Mouse (Mus musculus): Measurements from ENCODE around the gene Ttc17. TPM values are rescaled to one million over a fixed set of nuclear protein-coding genes. Genes with fewer than 3 reads are reported as not detected.

The Ttc17 gene
- polyA plus RNA-seq, 1 experiment from 2014 or later: 21.1 TPM

DNA sequence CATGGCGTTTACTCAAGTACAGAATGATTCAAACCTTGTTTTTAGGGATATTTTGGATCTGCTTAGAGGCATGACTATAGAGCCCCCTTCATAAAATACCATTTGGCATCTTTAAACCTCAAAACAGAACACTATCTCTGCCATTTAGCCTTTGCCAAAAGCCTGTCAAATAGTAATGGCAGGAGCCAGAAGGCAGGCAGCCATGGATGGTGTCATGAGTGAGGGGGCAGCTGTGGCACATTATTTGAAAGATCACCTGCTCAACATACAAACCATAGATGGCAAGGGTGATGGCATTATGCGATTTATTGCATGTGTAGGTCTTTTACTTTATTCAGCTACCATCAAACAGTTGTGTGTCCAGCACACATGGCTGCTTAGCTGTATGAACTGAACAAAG lies 73.4 kb downstream of the Ttc17 start:
- Histone ChIP-seq H3K9me3 (no peaks in the 10 kb centered on the region), H3K4me3 (no peak overlapping the region), H3K4me1 (replicated peaks) (no peaks in the 10 kb centered on the region), H3K27me3 (no peaks in the 10 kb centered on the region), H3K27ac (replicated peaks) (no peak overlapping the region), H3K4me2 (no peak overlapping the region), H3K36me3 (peaks cover 91% of the 10 kb centered on the region), H3K9ac (no peak overlapping the region)
- 93% methylated on average over 2 of the region's 2 CpGs for WGBS
- no peak for ATAC-seq (ENCODE audit: low read depth)

GRCm38 (mm10) chr2:94329336-94329735 lies 77.2 kb downstream of the Ttc17 start:
- WGBS: 95% methylated on average over 13 of the region's 13 CpGs
- peaks cover 90% of the 10 kb centered on the region for H3K36me3 ChIP-seq

DNA sequence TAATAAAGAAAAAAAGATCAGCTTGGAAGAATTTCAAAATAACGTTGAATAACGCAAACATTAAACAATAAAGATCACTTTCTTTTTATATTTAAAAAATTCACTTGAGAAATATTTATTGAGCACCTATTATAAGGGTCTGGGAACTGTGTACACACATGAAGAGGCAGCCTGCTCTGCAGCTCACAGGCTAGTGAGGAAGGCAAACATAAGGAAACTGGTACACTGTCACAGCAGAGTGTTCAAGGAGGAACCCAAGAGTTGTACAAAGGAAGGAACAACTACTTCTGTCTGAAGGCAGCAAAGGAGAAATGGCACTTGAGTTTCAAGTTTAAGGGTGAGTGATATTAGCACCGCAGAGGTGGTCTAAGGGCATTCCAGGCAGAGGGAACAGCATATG lies 78.7 kb downstream of the Ttc17 start:
- H3K4me1 ChIP-seq (replicated peaks): no peaks in the 10 kb centered on the region
- H3K27ac ChIP-seq (replicated peaks): no peak overlapping the region
- H3K9ac ChIP-seq: no peak overlapping the region
- ATAC-seq (ENCODE audit: low read depth): no peak
- H3K27me3 ChIP-seq: no peaks in the 10 kb centered on the region
- 99% methylated on average over 3 of the region's 3 CpGs for WGBS
- peaks cover 95% of the 10 kb centered on the region for H3K36me3 ChIP-seq
- no peak overlapping the region for H3K4me3 ChIP-seq
- H3K9me3 ChIP-seq: no peaks in the 10 kb centered on the region
- no peak overlapping the region for H3K4me2 ChIP-seq

More at GRCm38 (mm10) chr2:94329336-94329735, 77.2 kb downstream of the Ttc17 start:
- H3K4me1 ChIP-seq (replicated peaks): no peaks in the 10 kb centered on the region
- no peak overlapping the region for H3K4me2 ChIP-seq
- no peak overlapping the region for H3K9ac ChIP-seq
- no peaks in the 10 kb centered on the region for H3K9me3 ChIP-seq
- no peaks in the 10 kb centered on the region for H3K27me3 ChIP-seq
- no peak overlapping the region for H3K27ac ChIP-seq (replicated peaks)
- ATAC-seq (ENCODE audit: low read depth): no peak
- no peak overlapping the region for H3K4me3 ChIP-seq

DNA sequence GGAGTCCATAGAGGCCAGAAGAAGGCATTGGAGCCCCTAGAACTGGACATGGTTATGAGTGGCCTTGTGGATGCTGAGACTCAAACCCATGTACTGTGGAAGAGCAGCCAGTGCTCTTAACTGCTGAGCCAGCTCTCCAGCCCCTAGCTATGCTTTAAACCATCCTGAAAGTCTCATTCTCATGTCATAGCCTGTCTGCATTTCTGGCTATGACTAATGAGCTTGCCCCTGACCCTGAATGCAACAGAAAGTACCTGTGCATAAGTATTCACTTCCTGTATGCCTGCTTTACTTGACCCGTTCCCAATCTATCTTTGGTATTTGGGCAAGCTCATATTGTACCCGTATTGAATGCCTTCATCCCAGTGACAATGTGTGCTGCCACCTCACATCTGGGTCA lies 86.7 kb downstream of the Ttc17 start:
- whole genome bisulfite sequencing: 84% methylated on average over 2 of the region's 2 CpGs
- no peak overlapping the region for H3K9ac ChIP-seq
- no peak for ATAC-seq (ENCODE audit: low read depth)
- H3K4me1 ChIP-seq (replicated peaks): no peaks in the 10 kb centered on the region
- peaks cover 81% of the 10 kb centered on the region for H3K36me3 ChIP-seq
- H3K4me3 ChIP-seq: no peak overlapping the region
- no peak overlapping the region for H3K27ac ChIP-seq (replicated peaks)
- no peaks in the 10 kb centered on the region for H3K9me3 ChIP-seq
- no peaks in the 10 kb centered on the region for H3K27me3 ChIP-seq
- H3K4me2 ChIP-seq: no peak overlapping the region

- H3K27ac ChIP-seq (replicated peaks): no peak overlapping the region
- H3K36me3 ChIP-seq: peaks cover 79% of the 10 kb centered on the region
- 70% methylated on average over 5 of the region's 5 CpGs for whole genome bisulfite sequencing
- no peaks in the 10 kb centered on the region for H3K4me1 ChIP-seq (replicated peaks)
- no peak overlapping the region for H3K4me3 ChIP-seq
- no peaks in the 10 kb centered on the region for H3K9me3 ChIP-seq
- H3K9ac ChIP-seq: no peak overlapping the region
- ATAC-seq (ENCODE audit: low read depth): no peak
- H3K27me3 ChIP-seq: no peaks in the 10 kb centered on the region
- no peak overlapping the region for H3K4me2 ChIP-seq
These were observed 90.0 kb downstream of the Ttc17 start for GRCm38 (mm10) chr2:94316526-94316925.

GRCm38 (mm10) chr2:94303984-94304383 lies 102.5 kb downstream of the Ttc17 start:
- H3K27ac ChIP-seq (replicated peaks): no peak overlapping the region
- no peaks in the 10 kb centered on the region for H3K27me3 ChIP-seq
- peaks cover 67% of the 10 kb centered on the region for H3K36me3 ChIP-seq
- no peak for ATAC-seq (ENCODE audit: low read depth)
- H3K4me2 ChIP-seq: no peak overlapping the region
- H3K9ac ChIP-seq: no peak overlapping the region
- 92% methylated on average over 10 of the region's 10 CpGs for WGBS
- H3K4me3 ChIP-seq: no peak overlapping the region
- no peaks in the 10 kb centered on the region for H3K4me1 ChIP-seq (replicated peaks)
- peaks cover 12% of the 10 kb centered on the region for H3K9me3 ChIP-seq

DNA sequence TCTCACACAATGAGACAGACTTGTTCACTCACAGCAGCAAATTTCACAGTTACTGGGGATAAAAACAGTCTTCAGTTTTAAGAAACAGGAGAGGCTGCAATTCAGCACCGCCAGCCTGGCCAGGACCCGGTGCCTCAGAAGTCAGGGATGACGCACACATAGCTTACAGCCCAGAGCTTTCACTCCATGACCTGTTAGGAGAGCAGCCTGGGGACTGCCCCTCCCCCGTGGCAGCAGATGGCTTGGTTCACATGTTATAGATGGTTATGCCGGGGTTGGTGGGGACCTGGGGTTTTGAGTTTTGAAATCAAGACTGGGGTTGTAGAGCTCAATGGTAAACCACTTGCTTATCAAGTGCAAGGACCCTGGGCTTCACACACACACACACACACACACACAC lies 104.1 kb downstream of the Ttc17 start:
- no peaks in the 10 kb centered on the region for H3K4me1 ChIP-seq (replicated peaks)
- H3K27ac ChIP-seq (replicated peaks): no peak overlapping the region
- H3K4me2 ChIP-seq: no peak overlapping the region
- H3K9me3 ChIP-seq: peaks cover 12% of the 10 kb centered on the region
- no peaks in the 10 kb centered on the region for H3K27me3 ChIP-seq
- no peak for ATAC-seq (ENCODE audit: low read depth)
- no peak overlapping the region for H3K4me3 ChIP-seq
- peaks cover 67% of the 10 kb centered on the region for H3K36me3 ChIP-seq
- H3K9ac ChIP-seq: no peak overlapping the region
- WGBS: 56% methylated on average over 5 of the region's 5 CpGs

GRCm38 (mm10) chr2:94301749-94302148 lies 104.7 kb downstream of the Ttc17 start:
- H3K36me3 ChIP-seq: peaks cover 67% of the 10 kb centered on the region
- H3K4me2 ChIP-seq: no peak overlapping the region
- H3K4me1 ChIP-seq (replicated peaks): no peaks in the 10 kb centered on the region
- ATAC-seq (ENCODE audit: low read depth): no peak
- H3K9ac ChIP-seq: no peak overlapping the region
- peaks cover 12% of the 10 kb centered on the region for H3K9me3 ChIP-seq
- no peak overlapping the region for H3K4me3 ChIP-seq
- 94% methylated on average over 8 of the region's 8 CpGs for WGBS
- H3K27ac ChIP-seq (replicated peaks): no peak overlapping the region
- no peaks in the 10 kb centered on the region for H3K27me3 ChIP-seq

DNA sequence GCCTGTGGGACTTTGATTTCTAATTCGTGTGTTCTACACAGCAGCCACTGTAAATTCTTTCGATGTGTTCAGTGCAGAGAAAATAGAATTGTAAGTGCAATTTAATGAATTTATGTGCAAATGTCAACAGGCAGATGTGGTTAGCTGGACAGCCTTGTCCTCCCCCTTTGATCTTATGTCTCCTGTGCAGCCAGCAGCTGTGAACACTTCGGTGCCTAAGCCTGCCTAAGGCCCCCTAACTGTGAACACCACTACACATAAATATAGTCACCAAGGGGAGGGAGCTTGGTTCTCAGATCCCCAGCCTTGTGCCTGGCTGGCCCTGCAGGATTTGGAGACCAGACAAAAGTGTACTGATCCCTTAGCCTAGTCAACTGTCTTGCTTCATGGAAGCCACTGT lies 109.0 kb downstream of the Ttc17 start:
- H3K36me3 ChIP-seq: peaks cover 35% of the 10 kb centered on the region
- peaks cover 12% of the 10 kb centered on the region for H3K9me3 ChIP-seq
- H3K4me2 ChIP-seq: no peak overlapping the region
- no peak overlapping the region for H3K9ac ChIP-seq
- ATAC-seq (ENCODE audit: low read depth): no peak
- H3K27me3 ChIP-seq: no peaks in the 10 kb centered on the region
- no peaks in the 10 kb centered on the region for H3K4me1 ChIP-seq (replicated peaks)
- no peak overlapping the region for H3K27ac ChIP-seq (replicated peaks)
- WGBS: 66% methylated on average over 3 of the region's 3 CpGs
- H3K4me3 ChIP-seq: no peak overlapping the region

DNA sequence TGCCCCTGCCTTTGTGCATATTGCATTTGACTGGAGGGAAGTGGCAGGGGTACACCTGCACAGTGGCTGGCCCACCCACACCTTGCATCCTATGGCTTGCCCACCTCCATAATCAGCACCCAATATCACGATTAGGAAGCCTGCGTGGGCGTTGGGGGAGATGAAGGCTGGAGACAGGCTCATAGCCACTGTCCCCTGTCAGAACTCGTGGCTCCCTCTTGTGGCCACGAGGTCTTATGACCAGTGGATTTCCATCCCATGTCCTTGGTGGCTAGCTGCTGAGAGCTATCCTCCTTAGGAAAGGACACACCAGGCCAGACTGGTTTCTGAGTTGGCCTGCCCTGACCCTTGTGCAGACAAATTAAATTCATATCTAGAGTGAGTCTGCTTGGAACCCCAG lies 116.0 kb downstream of the Ttc17 start:
- no peak overlapping the region for H3K27ac ChIP-seq (replicated peaks)
- H3K4me2 ChIP-seq: no peak overlapping the region
- no peak overlapping the region for H3K9ac ChIP-seq
- H3K4me1 ChIP-seq (replicated peaks): peaks cover 30% of the 10 kb centered on the region
- H3K9me3 ChIP-seq: no peaks in the 10 kb centered on the region
- ATAC-seq (ENCODE audit: low read depth): peak; percentile 68
- 5% methylated on average over 5 of the region's 5 CpGs for WGBS
- no peaks in the 10 kb centered on the region for H3K36me3 ChIP-seq
- H3K4me3 ChIP-seq: no peak overlapping the region
- no peaks in the 10 kb centered on the region for H3K27me3 ChIP-seq

DNA sequence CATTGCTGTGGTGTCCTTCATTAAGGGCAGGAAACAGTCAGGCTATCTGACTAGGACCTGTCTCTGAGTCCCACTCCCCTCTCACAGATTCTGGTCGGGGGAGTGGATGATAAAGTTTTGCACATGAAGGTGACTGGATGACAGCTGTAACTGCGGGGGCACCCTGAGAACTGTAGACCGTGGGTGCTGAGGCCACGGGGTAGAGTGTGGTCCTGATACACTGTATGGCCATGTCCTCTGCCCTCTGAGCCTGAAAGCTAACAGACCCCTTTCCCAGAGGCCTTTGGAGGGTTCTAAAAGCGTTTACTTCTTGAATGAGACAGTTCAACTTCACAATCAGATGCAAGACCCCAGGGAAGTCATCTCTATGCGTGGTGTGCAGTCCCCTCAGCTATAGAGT lies 116.8 kb downstream of the Ttc17 start:
- peak; percentile 52 for ATAC-seq (ENCODE audit: low read depth)
- no peak overlapping the region for H3K9ac ChIP-seq

GRCm38 (mm10) chr2:94289169-94289568 lies 117.3 kb downstream of the Ttc17 start:
- H3K9ac ChIP-seq: no peak overlapping the region; the same call in 1 of the 2 replicates
- 0% methylated on average over 2 of the region's 2 CpGs for WGBS
- H3K4me2 ChIP-seq: peak overlapping the region; percentile 6; the same call in 1 of the 2 replicates
- no peaks in the 10 kb centered on the region for H3K9me3 ChIP-seq
- peaks cover 30% of the 10 kb centered on the region for H3K4me1 ChIP-seq (replicated peaks)
- H3K4me3 ChIP-seq: no peak overlapping the region
- peak overlapping the region; percentile 75 for H3K27ac ChIP-seq (replicated peaks)
- ATAC-seq (ENCODE audit: low read depth): peak; percentile 84
- H3K36me3 ChIP-seq: no peaks in the 10 kb centered on the region
- no peaks in the 10 kb centered on the region for H3K27me3 ChIP-seq

More for the DNA sequence above, 116.8 kb downstream of the Ttc17 start:
- WGBS: 46% methylated on average over 6 of the region's 6 CpGs
- Histone ChIP-seq H3K36me3 (no peaks in the 10 kb centered on the region), H3K4me1 (replicated peaks) (peaks cover 30% of the 10 kb centered on the region), H3K27ac (replicated peaks) (peak overlapping the region; percentile 75), H3K9me3 (no peaks in the 10 kb centered on the region), H3K4me3 (no peak overlapping the region), H3K4me2 (peak overlapping the region; percentile 6; the same call in 1 of the 2 replicates), H3K27me3 (no peaks in the 10 kb centered on the region)

- no peaks in the 10 kb centered on the region for H3K36me3 ChIP-seq
- H3K4me1 ChIP-seq (replicated peaks): peaks cover 30% of the 10 kb centered on the region
- WGBS: 36% methylated on average over 5 of the region's 5 CpGs
- H3K4me3 ChIP-seq: no peak overlapping the region
- H3K27ac ChIP-seq (replicated peaks): no peak overlapping the region
- no peak for ATAC-seq (ENCODE audit: low read depth)
- no peaks in the 10 kb centered on the region for H3K27me3 ChIP-seq
- H3K9ac ChIP-seq: no peak overlapping the region
- no peak overlapping the region for H3K4me2 ChIP-seq
- H3K9me3 ChIP-seq: no peaks in the 10 kb centered on the region
These were observed 118.4 kb downstream of the Ttc17 start for GRCm38 (mm10) chr2:94288086-94288485.
